ENCODE assay signal across 16 mouse cellular contexts in genomic region chr9:35377916-35378315, GRCm38 (mm10).
"Had no signal": no experiment of that assay in that cellular context is flagged by ENCODE, and none has a peak within 500 bp of the region (broad histone marks: within the 10 kb centered on the region; RNA-seq: fewer than 3 reads in every experiment).

No protein-coding gene starts in this region.

- H3K27me3 ChIP-seq: kidney, embryonic 15.5 days; liver, embryonic 13.5 days; midbrain, embryonic 13.5 days; neural tube, embryonic 15.5 days had no signal

- H3K36me3 ChIP-seq: kidney, embryonic 15.5 days; liver, embryonic 13.5 days; midbrain, embryonic 13.5 days; neural tube, embryonic 12.5 days; neural tube, embryonic 15.5 days had no signal

- H3K27ac ChIP-seq: kidney, embryonic 15.5 days; liver, embryonic 13.5 days; midbrain, embryonic 13.5 days; neural tube, embryonic 12.5 days; neural tube, embryonic 15.5 days had no signal

- DNase-seq: kidney, adult 11 months; kidney, adult 8-10 months; kidney, postnatal 10 days; kidney, postnatal 36 days; liver, embryonic 13.5 days; lung, adult 2 months; lung, postnatal 14 days; lung, postnatal 4 days; right cerebral cortex, adult 18-20 months; right cerebral cortex, postnatal 14 days; right cerebral cortex, postnatal 4 days; thymus, postnatal 25 days had no signal

- H3K9me3 ChIP-seq: kidney, embryonic 15.5 days; liver, embryonic 13.5 days; midbrain, embryonic 13.5 days; neural tube, embryonic 12.5 days; neural tube, embryonic 15.5 days had no signal

- H3K4me3 ChIP-seq: kidney, embryonic 15.5 days; liver, embryonic 13.5 days; midbrain, embryonic 13.5 days; neural tube, embryonic 12.5 days; neural tube, embryonic 15.5 days had no signal

- ATAC-seq: midbrain, embryonic 13.5 days had no signal

- H3K4me2 ChIP-seq: kidney, embryonic 15.5 days; liver, embryonic 13.5 days; midbrain, embryonic 13.5 days; neural tube, embryonic 12.5 days; neural tube, embryonic 15.5 days had no signal

- H3K4me1 ChIP-seq: liver, embryonic 13.5 days; neural tube, embryonic 15.5 days had no signal

- H3K9ac ChIP-seq: kidney, embryonic 15.5 days; liver, embryonic 13.5 days; midbrain, embryonic 13.5 days; neural tube, embryonic 12.5 days; neural tube, embryonic 15.5 days had no signal
